7 mouse cellular contexts compared by ENCODE assay signal in the genomic region with DNA sequence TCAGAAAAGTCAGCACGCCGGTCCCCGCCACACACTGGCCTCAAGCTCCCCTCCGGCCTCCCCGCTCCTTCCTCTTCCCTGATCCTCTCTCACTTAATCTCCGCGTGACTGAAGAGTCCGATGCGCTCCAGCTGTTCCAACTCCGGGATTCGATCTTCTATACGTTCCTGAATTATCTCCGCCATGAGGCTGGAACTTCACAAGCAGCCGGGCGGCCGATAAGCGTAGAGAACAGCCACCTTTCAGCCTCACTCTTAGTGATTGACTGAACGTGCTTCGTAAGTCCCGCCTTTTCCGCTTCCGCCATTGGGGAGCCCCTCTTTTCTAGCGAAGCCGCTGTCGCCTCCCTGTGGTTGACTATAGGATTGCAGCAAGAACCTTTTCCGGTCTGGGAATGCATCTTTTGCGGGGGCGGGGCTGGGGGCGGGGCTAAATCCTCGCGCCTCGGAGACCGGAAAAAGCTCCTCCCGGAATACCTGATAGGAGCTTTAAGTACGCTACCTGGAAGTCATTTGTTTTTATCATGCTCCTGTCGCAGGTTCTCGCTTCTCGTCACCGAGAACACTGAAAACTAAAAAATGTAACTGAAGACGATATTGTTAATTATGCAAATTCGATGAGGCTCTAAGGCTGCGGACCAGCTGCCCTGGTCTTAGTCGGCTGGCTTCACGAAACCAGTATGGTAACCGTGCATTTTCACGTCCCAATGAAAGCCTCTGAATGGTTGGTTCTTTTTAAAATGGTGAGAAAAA. TPM values are rescaled to one million over a fixed set of nuclear protein-coding genes. Genes with fewer than 3 reads are reported as not detected.
A peak's percentile ranks its signal among the peaks of the same experiment; 100 is the strongest.
DNase-seq lines count a peak whose midpoint lies in the region; ATAC-seq and TF ChIP-seq lines count a peak whose summit lies in the region.

A gene (minus strand): TSS at position 266 of the 752 bp plus-strand sequence.

- peak within 1 kb of the TSS; percentile 81 for H3K4me3 ChIP-seq in embryonic facial prominence, embryonic 10.5 days
- H3K4me3 ChIP-seq in intestine, postnatal 0 days (ENCODE audit: low read depth, low read length): peak within 1 kb of the TSS; percentile 66
- H3K4me3 ChIP-seq in midbrain, embryonic 12.5 days: peak within 1 kb of the TSS; percentile 72
- peak within 1 kb of the TSS; percentile 78 for H3K4me3 ChIP-seq in small intestine, adult 2 months (ENCODE audit: low read depth, low read length)

- peaks cover 33% of the 10 kb centered on the region for H3K36me3 ChIP-seq in embryonic facial prominence, embryonic 10.5 days (replicated peaks)
- peaks cover 8% of the 10 kb centered on the region for H3K36me3 ChIP-seq in intestine, postnatal 0 days (ENCODE audit: control insufficient read depth, insufficient read depth)
- peaks cover 26% of the 10 kb centered on the region for H3K36me3 ChIP-seq in midbrain, embryonic 12.5 days
- H3K36me3 ChIP-seq in small intestine, adult 2 months (ENCODE audit: control insufficient read depth, insufficient read depth, low read length): peaks cover 11% of the 10 kb centered on the region

- H3K27me3 ChIP-seq in embryonic facial prominence, embryonic 10.5 days (replicated peaks; ENCODE audit: low read depth, poor library complexity, severe bottlenecking): 0 out of 2 replicates have a peak, but pooled peaks cover 8% of the 10 kb centered on the region
- no peaks in the 10 kb centered on the region for H3K27me3 ChIP-seq in intestine, postnatal 0 days (replicated peaks; ENCODE audit: control insufficient read depth, insufficient read depth, low read length)
- peaks cover 3% of the 10 kb centered on the region; the same call in 1 of the 2 replicates for H3K27me3 ChIP-seq in midbrain, embryonic 12.5 days
- no peaks in the 10 kb centered on the region for H3K27me3 ChIP-seq in small intestine, adult 2 months (ENCODE audit: control insufficient read depth, insufficient read depth, low read length)

- peak within 1 kb of the TSS; percentile 82 for H3K4me2 ChIP-seq in intestine, postnatal 0 days (replicated peaks; ENCODE audit: low read depth)
- H3K4me2 ChIP-seq in midbrain, embryonic 12.5 days (replicated peaks): peak within 1 kb of the TSS; percentile 79

- intact Hi-C loops in left cerebral cortex, postnatal 4 days (cut with DNase I): no loop called here

- under 1% methylated on average over 46 of the region's 46 CpGs for WGBS in embryonic facial prominence, embryonic 10.5 days
- WGBS in intestine, postnatal 0 days: under 1% methylated on average over 46 of the region's 46 CpGs
- under 1% methylated on average over 46 of the region's 46 CpGs for WGBS in midbrain, embryonic 12.5 days
- WGBS in small intestine, adult 2 months: under 1% methylated on average over 46 of the region's 46 CpGs

- H3K9ac ChIP-seq in intestine, postnatal 0 days (ENCODE audit: low read depth, low read length): peak within 1 kb of the TSS; percentile 58
- H3K9ac ChIP-seq in midbrain, embryonic 12.5 days (replicated peaks): peak within 1 kb of the TSS; percentile 62

- peak; percentile 89 for TF ChIP-seq CTCF in intestine, postnatal 0 days (IDR thresholded peaks at IDR 0.05; ENCODE audit: low read depth)
- TF ChIP-seq CTCF in small intestine, adult 2 months (IDR thresholded peaks at IDR 0.05; ENCODE audit: extremely low read depth, insufficient read length, insufficient replicate concordance, low read depth, low read length): peak; percentile 67; the same call in 1 of the 2 replicates

- no peaks in the 10 kb centered on the region for H3K9me3 ChIP-seq in embryonic facial prominence, embryonic 10.5 days
- no peaks in the 10 kb centered on the region for H3K9me3 ChIP-seq in intestine, postnatal 0 days (ENCODE audit: control insufficient read depth)
- no peaks in the 10 kb centered on the region for H3K9me3 ChIP-seq in midbrain, embryonic 12.5 days

- DNase-seq in adrenal gland, postnatal 10 days: peak; percentile 99
- DNase-seq in embryonic facial prominence, embryonic 10.5 days (ENCODE audit: low spot score): peak; percentile 99
- DNase-seq in gonadal fat pad, adult 2 months (ENCODE audit: low read depth): peak; percentile 86
- DNase-seq in left cerebral cortex, postnatal 4 days: peak; percentile 99

- TF ChIP-seq POLR2A in small intestine, adult 2 months (IDR thresholded peaks at IDR 0.05; ENCODE audit: low read depth, low read length): peak; percentile 60; the same call in 1 of the 2 replicates

- peak within 1 kb of the TSS; percentile 87 for H3K27ac ChIP-seq in embryonic facial prominence, embryonic 10.5 days (replicated peaks)
- H3K27ac ChIP-seq in intestine, postnatal 0 days (ENCODE audit: low read depth, low read length): peak within 1 kb of the TSS; percentile 54
- H3K27ac ChIP-seq in midbrain, embryonic 12.5 days (replicated peaks): peak within 1 kb of the TSS; percentile 58
- H3K27ac ChIP-seq in small intestine, adult 2 months (ENCODE audit: insufficient read depth, low read depth, low read length): peak within 1 kb of the TSS; percentile 40

- ATAC-seq in intestine, postnatal 0 days: peak; percentile 94
- peak; percentile 89 for ATAC-seq in midbrain, embryonic 12.5 days (ENCODE audit: low FRiP score, low read depth)

- H3K4me1 ChIP-seq in embryonic facial prominence, embryonic 10.5 days: peaks cover 8% of the 10 kb centered on the region
- H3K4me1 ChIP-seq in intestine, postnatal 0 days (replicated peaks; ENCODE audit: control insufficient read depth, insufficient read depth, low read length): no peaks in the 10 kb centered on the region; the same call in 1 of the 2 replicates
- H3K4me1 ChIP-seq in midbrain, embryonic 12.5 days: peaks cover 9% of the 10 kb centered on the region
- no peaks in the 10 kb centered on the region; the same call in 1 of the 2 replicates for H3K4me1 ChIP-seq in small intestine, adult 2 months (ENCODE audit: control insufficient read depth, insufficient read depth, insufficient read length, low read length)

RNA-seq across cellular contexts. Expression of the gene that starts here (rescaled TPM):
- total RNA-seq in adrenal gland, postnatal 10 days (2021): 10 to 100 TPM; 31.3 to 32.4 TPM
- 72.4 and 74.1 TPM in 2 replicates for polyA plus RNA-seq in embryonic facial prominence, embryonic 10.5 days (2016; fragmentation: Nextera tagmentation; extraction: Ambion mirVana)
- 8.2 and 8.5 TPM in 2 replicates for polyA plus RNA-seq in gonadal fat pad, adult 2 months (2012; rRNA removed)
- polyA plus RNA-seq in intestine, postnatal 0 days (2015; fragmentation: Nextera tagmentation; extraction: Ambion mirVana): 24.4 and 24.5 TPM in 2 replicates
- total RNA-seq in left cerebral cortex, postnatal 4 days (2021): 10 to 100 TPM; 35.0 to 47.8 TPM
- polyA plus RNA-seq in midbrain, embryonic 12.5 days (2016; fragmentation: Nextera tagmentation; extraction: Ambion mirVana): 60.2 and 66.8 TPM in 2 replicates
- 0.52 and 0.96 TPM in 2 replicates for polyA plus RNA-seq in small intestine, adult 2 months (2012; rRNA removed)

Comparison
In these comparisons a context has a peak if more than half of its experiments do, and no peak if none do; other contexts are left out.
1. Peak in every context shown above with its lines: DNase-seq, ATAC-seq, H3K4me3 ChIP-seq and H3K27ac ChIP-seq.